Mouse (Mus musculus): ENCODE results near the gene Usp46. TPM values are rescaled to one million over a fixed set of nuclear protein-coding genes. Genes with fewer than 3 reads are reported as not detected.

The Usp46 gene
- 27.1 TPM for polyA plus RNA-seq (2014; fragmentation: Illumina TruSeq; extraction: RNeasy Lipid Tissue Mini Kit (QIAGEN cat#74804); ENCODE audit: low read depth, low replicate concordance)

GRCm38 (mm10) chr5:74067831-74068713, at the start of gene Usp46:
Usp46 (minus strand) TSS chr5:74068431.

Other genes with a start within 250 kb of the Usp46 start
- 3.3 TPM for gene Rasl11b, start 126.9 kb upstream of the Usp46 start, polyA plus RNA-seq (2014; fragmentation: Illumina TruSeq; extraction: RNeasy Lipid Tissue Mini Kit (QIAGEN cat#74804); ENCODE audit: low read depth, low replicate concordance)